Mouse (Mus musculus): Measurements from ENCODE around the gene Gm572. TPM values are rescaled to one million over a fixed set of nuclear protein-coding genes. Genes with fewer than 3 reads are reported as not detected.

Gene Gm572
- polyA plus RNA-seq (2015; fragmentation: Nextera tagmentation; extraction: Ambion mirVana), result not detected in 2 replicates

DNA sequence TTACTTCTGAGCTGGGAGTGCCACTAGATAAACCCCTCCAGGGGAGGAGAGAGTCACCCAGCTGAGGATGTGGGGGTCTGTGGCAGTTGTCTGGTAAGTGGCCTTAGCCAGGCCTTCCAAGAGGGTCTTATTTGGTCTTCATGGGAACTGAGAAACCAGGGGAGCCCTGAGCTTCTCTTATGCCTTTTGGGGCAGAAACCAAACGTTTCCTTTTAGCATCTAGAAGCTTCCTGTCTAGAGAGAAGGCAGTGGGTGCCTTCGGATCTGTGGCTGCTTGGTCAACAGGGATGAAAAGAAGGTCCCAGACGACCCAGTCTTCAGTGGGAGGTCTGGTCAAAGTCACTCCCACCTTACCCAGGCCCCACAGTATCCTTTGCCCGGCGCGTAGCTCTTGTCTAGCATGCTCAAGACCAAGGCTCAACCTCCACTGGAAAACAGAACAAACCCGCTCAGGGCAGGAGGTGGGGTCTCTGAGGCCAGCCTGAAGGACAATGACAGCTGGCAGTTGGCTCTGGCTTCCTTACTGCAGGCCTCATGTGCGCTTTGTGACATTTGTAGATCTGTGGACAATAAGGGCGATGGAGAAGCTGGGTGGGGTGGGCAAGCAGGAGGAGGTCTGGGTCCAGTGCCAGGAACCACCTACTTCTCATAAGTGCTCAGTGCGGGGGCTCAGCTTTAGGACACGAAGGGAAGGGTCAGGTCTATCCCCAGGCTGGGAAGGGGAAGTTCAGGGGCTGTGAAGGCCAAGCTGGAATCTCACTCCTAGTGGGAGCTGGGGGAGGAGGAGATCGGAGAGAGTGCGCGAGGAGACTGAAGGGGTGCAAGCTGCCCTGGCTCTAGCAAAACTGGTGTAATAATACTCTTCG is at the start of gene Gm572:
Gene Gm572, plus strand, starts transcription at position 27 of the 866 bp plus-strand sequence.
- no peak within 1 kb of the TSS for H3K27ac ChIP-seq
- WGBS, result 70% methylated on average over 15 of the region's 15 CpGs
- H3K27me3 ChIP-seq, result no peaks in the 10 kb centered on the region
- no peak for ATAC-seq
- no peaks in the 10 kb centered on the region for H3K36me3 ChIP-seq (ENCODE audit: poor library complexity, severe bottlenecking)
- H3K9me3 ChIP-seq (replicated peaks), result no peaks in the 10 kb centered on the region
- peak within 1 kb of the TSS; percentile 37 for H3K4me2 ChIP-seq
- no peak within 1 kb of the TSS for H3K9ac ChIP-seq
- 0 out of 2 replicates have a peak within 1 kb of the TSS, but pooled peaks have one; percentile 5 for H3K4me3 ChIP-seq
- H3K4me1 ChIP-seq, result peaks cover 4% of the 10 kb centered on the region; the same call in 1 of the 2 replicates

GRCm38 (mm10) chr4:148593996-148594395 is 49.1 kb upstream of the Gm572 start:
- H3K4me2 ChIP-seq, result no peak overlapping the region
- no peaks in the 10 kb centered on the region for H3K27me3 ChIP-seq
- no peak overlapping the region for H3K4me3 ChIP-seq
- H3K27ac ChIP-seq, result no peak overlapping the region
- peaks cover 62% of the 10 kb centered on the region for H3K36me3 ChIP-seq (ENCODE audit: poor library complexity, severe bottlenecking)
- ATAC-seq, result no peak
- peaks cover 38% of the 10 kb centered on the region for H3K4me1 ChIP-seq
- WGBS, result 94% methylated on average over 11 of the region's 11 CpGs
- H3K9ac ChIP-seq, result no peak overlapping the region
- H3K9me3 ChIP-seq (replicated peaks), result no peaks in the 10 kb centered on the region

GRCm38 (mm10) chr4:148595916-148596315 is 47.2 kb upstream of the Gm572 start:
- no peak for ATAC-seq
- Histone ChIP-seq H3K36me3 (ENCODE audit: poor library complexity, severe bottlenecking) (peaks cover 67% of the 10 kb centered on the region), H3K9ac (no peak overlapping the region), H3K4me1 (peaks cover 30% of the 10 kb centered on the region), H3K27me3 (no peaks in the 10 kb centered on the region), H3K27ac (0 out of 2 replicates have a peak overlapping the region, but pooled peaks have one; percentile 37), H3K4me2 (no peak overlapping the region), H3K4me3 (no peak overlapping the region), H3K9me3 (replicated peaks) (no peaks in the 10 kb centered on the region)
- WGBS, result 38% methylated on average over 6 of the region's 6 CpGs

DNA sequence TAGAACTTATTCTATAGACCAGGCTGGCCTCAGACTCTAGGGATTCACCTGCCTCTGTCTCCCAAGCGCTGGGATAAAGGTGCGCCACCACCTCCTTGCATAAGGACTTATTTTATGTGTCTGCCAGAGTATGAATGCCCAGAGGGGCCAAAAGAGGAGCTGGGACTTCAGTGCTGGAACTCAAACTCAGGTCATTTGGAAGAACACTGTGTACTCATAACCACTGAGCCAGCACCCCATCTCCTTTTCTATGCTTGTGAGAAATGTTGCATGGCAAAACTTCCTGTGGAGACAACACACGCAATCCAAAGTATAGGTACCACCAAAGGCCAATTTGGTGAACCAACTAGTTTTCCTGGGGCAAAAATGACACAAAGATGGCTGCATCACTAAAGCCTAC is 46.4 kb upstream of the Gm572 start:
- Histone ChIP-seq H3K4me3 (no peak overlapping the region), H3K4me1 (peaks cover 30% of the 10 kb centered on the region), H3K27me3 (no peaks in the 10 kb centered on the region), H3K9ac (no peak overlapping the region), H3K4me2 (no peak overlapping the region), H3K9me3 (replicated peaks) (no peaks in the 10 kb centered on the region), H3K27ac (no peak overlapping the region), H3K36me3 (ENCODE audit: poor library complexity, severe bottlenecking) (peaks cover 67% of the 10 kb centered on the region)
- WGBS, result 96% methylated on average over 3 of the region's 3 CpGs
- no peak for ATAC-seq

DNA sequence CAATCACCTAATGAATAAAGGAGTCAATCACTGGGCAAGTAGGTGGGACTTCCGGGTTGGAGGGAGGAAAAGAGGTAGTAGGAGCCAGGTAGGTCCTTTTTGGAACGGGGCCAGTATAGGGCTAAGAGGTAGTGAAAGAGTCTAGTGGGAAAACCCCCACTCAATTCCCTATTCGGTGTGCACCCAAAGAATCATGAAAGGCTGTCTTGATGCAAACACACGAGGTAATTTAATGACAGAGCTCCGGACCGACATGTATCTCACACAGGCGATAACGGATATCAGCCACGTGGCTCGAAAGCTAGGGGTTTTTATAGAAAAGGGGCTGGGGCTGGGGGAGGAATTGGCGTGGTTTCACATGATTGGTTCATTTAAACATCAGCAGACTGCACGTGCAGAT is 44.3 kb upstream of the Gm572 start:
- H3K4me2 ChIP-seq, result no peak overlapping the region
- no peaks in the 10 kb centered on the region for H3K27me3 ChIP-seq
- no peak overlapping the region for H3K9ac ChIP-seq
- H3K36me3 ChIP-seq (ENCODE audit: poor library complexity, severe bottlenecking), result peaks cover 56% of the 10 kb centered on the region
- peaks cover 17% of the 10 kb centered on the region for H3K4me1 ChIP-seq
- WGBS, result 94% methylated on average over 12 of the region's 12 CpGs
- H3K4me3 ChIP-seq, result no peak overlapping the region
- ATAC-seq, result no peak
- H3K9me3 ChIP-seq (replicated peaks), result no peaks in the 10 kb centered on the region
- no peak overlapping the region for H3K27ac ChIP-seq

GRCm38 (mm10) chr4:148600316-148600715 is 42.8 kb upstream of the Gm572 start:
- no peak for ATAC-seq
- Histone ChIP-seq H3K9me3 (replicated peaks) (no peaks in the 10 kb centered on the region), H3K9ac (no peak overlapping the region), H3K27ac (no peak overlapping the region), H3K4me2 (no peak overlapping the region), H3K4me3 (no peak overlapping the region), H3K4me1 (peaks cover 11% of the 10 kb centered on the region), H3K36me3 (ENCODE audit: poor library complexity, severe bottlenecking) (peaks cover 41% of the 10 kb centered on the region), H3K27me3 (no peaks in the 10 kb centered on the region)
- 94% methylated on average over 4 of the region's 4 CpGs for WGBS

GRCm38 (mm10) chr4:148601871-148602270 is 41.2 kb upstream of the Gm572 start:
- Histone ChIP-seq H3K4me1 (no peaks in the 10 kb centered on the region), H3K36me3 (ENCODE audit: poor library complexity, severe bottlenecking) (peaks cover 25% of the 10 kb centered on the region), H3K27me3 (no peaks in the 10 kb centered on the region), H3K27ac (no peak overlapping the region), H3K4me3 (no peak overlapping the region), H3K4me2 (no peak overlapping the region), H3K9ac (no peak overlapping the region), H3K9me3 (replicated peaks) (no peaks in the 10 kb centered on the region)
- WGBS, result 89% methylated on average over 4 of the region's 4 CpGs
- no peak for ATAC-seq

DNA sequence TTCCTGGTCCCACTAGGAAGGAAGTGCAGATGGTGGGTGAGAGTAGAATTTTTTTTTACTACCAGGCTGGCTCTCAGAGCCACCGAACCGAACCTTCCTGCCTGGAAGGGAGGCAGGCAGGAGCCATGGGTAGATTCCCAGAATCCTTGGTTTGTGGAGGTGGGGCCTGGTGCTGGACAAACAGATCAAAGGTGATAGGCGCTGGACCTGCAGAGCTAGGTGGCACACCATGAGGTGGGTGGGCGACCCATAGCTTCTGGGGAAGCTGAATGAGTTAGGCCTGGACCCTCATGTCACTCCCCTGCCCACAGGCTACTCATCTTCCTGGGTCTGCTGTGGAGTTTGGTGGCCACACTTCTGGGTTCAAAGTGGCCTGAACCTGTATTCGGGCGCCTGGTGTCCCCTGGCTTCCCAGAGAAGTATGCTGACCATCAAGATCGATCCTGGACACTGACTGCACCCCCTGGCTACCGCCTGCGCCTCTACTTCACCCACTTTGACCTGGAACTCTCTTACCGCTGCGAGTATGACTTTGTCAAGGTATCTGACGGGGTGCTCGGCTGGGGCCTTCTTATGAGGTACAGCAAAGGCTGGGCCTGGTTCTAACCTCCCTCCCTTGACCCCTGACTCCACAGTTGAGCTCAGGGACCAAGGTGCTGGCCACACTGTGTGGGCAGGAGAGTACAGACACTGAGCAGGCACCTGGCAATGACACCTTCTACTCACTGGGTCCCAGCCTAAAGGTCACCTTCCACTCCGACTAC is 40.6 kb upstream of the Gm572 start, which contains the start of gene Masp2:
Gene Masp2, plus strand, starts transcription at position 198 of the 764 bp plus-strand sequence.
- Histone ChIP-seq H3K4me1 (no peaks in the 10 kb centered on the region), H3K36me3 (ENCODE audit: poor library complexity, severe bottlenecking) (peaks cover 22% of the 10 kb centered on the region), H3K9me3 (replicated peaks) (no peaks in the 10 kb centered on the region), H3K27me3 (no peaks in the 10 kb centered on the region), H3K4me3 (no peak within 1 kb of the TSS), H3K9ac (no peak within 1 kb of the TSS), H3K27ac (no peak within 1 kb of the TSS), H3K4me2 (no peak within 1 kb of the TSS)
- 90% methylated on average over 14 of the region's 14 CpGs for WGBS
- no peak for ATAC-seq

DNA sequence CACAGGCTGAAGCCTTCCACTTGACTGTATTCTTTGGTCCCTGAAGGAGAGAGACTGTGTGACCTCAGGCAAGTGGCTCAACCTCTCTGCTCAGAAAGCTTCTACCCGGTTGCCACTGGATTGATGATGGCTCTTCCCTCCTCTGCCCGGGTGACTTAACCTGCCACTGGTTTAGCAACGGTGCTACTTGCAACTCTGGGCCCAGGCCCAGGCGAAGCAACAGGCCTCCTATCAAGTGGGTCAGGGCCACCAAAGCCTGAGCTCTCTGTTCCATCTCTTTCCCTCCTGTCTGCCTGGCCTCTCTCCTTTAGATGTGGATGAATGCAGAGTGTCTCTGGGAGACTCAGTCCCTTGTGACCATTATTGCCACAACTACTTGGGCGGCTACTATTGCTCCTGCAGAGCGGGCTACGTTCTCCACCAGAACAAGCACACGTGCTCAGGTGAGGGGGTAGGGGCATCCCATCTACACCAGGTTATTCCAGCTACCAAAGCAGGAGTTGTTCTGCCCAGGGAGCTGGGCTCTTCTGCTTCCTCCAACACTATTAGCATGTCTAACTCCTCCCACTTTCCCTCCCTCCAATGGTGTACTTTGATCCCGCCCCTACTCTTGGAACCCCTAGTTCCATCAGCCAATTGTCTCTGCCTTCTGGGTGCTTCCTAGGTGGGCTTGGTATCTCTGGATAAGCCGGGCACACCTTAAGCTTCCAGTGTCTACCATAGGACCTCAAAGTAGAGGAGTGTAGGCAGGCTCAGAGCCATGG is 39.6 kb upstream of the Gm572 start:
- Histone ChIP-seq H3K4me1 (no peaks in the 10 kb centered on the region), H3K9ac (no peak overlapping the region), H3K4me2 (no peak overlapping the region), H3K36me3 (ENCODE audit: poor library complexity, severe bottlenecking) (peaks cover 12% of the 10 kb centered on the region), H3K9me3 (replicated peaks) (no peaks in the 10 kb centered on the region), H3K27ac (no peak overlapping the region), H3K4me3 (no peak overlapping the region), H3K27me3 (no peaks in the 10 kb centered on the region)
- 68% methylated on average over 10 of the region's 10 CpGs for WGBS
- no peak for ATAC-seq

DNA sequence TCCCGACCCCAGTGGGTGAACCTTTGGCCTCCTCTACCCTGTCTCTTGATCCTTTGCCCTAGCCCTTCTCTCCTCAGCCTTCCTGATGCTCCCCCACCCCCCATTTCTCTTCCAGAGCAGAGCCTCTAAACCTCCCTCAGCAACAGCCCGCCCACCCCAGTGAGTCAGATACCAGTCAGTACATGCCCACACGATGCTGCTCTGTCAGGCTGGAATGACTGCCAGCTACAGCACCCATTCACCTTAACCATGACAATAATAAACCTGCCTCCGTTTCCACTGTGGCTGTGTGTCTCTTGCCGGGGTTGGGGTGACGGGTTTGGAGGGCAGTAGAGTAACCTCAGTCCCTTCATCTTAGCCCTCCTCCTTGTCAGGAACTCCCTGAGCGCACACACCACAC is 39.0 kb upstream of the Gm572 start:
- H3K36me3 ChIP-seq (ENCODE audit: poor library complexity, severe bottlenecking), result peaks cover 6% of the 10 kb centered on the region
- ATAC-seq, result no peak
- H3K9ac ChIP-seq, result no peak overlapping the region
- no peak overlapping the region for H3K4me3 ChIP-seq
- H3K27me3 ChIP-seq, result no peaks in the 10 kb centered on the region
- H3K4me1 ChIP-seq, result no peaks in the 10 kb centered on the region
- no peak overlapping the region for H3K4me2 ChIP-seq
- no peaks in the 10 kb centered on the region for H3K9me3 ChIP-seq (replicated peaks)
- H3K27ac ChIP-seq, result no peak overlapping the region
- 81% methylated on average over 7 of the region's 7 CpGs for WGBS

DNA sequence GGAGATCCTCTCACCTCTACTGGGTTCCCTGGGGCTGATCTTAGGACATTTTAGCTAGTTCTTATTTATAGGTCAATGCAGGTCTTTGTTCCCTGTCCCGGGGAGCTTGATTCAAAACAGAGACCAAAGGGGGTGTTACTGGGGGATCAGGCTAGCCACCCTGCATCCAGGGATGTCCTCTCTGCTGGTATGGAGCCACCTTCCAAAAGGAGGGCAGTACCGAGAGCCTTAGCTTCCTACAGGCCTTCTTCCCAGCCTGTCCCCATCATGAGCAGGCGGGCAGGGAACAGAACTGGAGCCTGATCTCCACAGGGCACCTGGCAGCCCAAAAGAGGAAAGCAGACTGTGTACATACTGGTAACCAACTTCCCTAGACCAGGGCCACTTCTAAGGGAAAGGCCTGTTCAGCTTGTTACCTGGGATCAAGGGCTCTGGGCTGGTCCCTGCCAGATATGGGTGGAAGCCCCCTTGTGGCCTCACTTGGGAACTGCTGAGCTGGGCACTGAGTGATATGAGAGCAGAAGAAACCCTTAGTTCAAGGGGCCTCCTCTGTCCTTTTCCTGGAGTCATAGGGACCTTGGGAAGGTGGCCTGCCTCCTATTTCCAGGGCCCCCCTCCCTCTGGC is 38.5 kb upstream of the Gm572 start:
- whole genome bisulfite sequencing, result 88% methylated on average over 3 of the region's 3 CpGs
- no peak overlapping the region for H3K4me2 ChIP-seq
- H3K27me3 ChIP-seq, result no peaks in the 10 kb centered on the region
- H3K27ac ChIP-seq, result no peak overlapping the region
- no peak overlapping the region for H3K4me3 ChIP-seq
- H3K9me3 ChIP-seq (replicated peaks), result no peaks in the 10 kb centered on the region
- H3K4me1 ChIP-seq, result no peaks in the 10 kb centered on the region
- H3K36me3 ChIP-seq (ENCODE audit: poor library complexity, severe bottlenecking), result peaks cover 3% of the 10 kb centered on the region; the same call in 1 of the 2 replicates
- H3K9ac ChIP-seq, result no peak overlapping the region
- ATAC-seq, result peak; percentile 36
